Mouse (Mus musculus) hindlimb bud, embryonic 11.5 days (tissue): ENCODE measurements at regions not wholly inside any gene's neighbourhood (a gene's known extent, or its start where the extent isn't known, plus 50 kb on each side); places are given as distances from the start of the nearest gene placed in this dataset.

Experiments used
- DNase-seq: peaks from one replicate; pipeline ENCODE4 v3.0.0-alpha.2; 2012; ENCODE audit warnings: low read depth, low spot score; ENCODE audit errors: extremely low spot score

GRCm38 (mm10) chr6:94915842-94916620, 201.0 kb upstream of the Kbtbd8 start:
- no peak for DNase-seq

DNA sequence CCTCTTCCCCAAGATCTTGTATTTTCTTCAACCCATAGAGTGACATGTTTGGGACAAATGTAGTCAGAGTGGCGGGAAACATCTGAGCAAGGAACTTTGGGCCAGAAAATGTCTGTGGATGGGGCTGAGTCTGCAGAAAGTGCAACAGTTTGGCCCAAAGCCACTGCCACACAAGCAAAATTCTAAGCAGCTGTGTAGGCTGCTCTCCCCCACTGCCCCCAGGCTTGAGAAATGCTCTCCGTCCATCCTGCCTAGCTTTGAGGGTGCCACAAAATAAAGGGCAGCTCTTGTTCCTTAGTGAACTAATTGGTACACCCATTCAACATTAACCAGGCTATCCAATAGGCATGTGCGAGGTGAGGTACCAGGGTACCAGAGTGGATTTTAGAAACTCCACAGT, 205.2 kb upstream of the Kbtbd8 start:
- DNase-seq = no peak

DNA sequence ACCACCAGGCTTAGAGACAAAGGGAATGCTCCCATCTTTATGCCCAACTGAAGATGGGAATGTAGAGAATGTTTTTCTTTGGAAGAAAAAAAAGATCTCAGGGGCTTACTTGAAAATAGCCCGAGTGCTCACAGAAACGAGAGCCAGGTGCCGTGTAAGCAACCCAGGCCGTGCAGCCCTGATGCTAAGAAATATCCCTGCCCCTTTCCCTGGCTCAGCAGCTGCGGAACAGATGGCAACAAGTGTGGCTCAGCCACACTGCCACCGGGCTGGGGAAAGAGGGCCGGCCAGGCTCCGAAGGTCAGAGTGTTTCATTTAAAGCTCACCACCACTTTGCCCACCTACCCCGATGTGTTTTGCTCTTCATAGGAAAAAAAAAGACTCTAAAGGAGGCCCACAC, 205.7 kb upstream of the Kbtbd8 start:
- peak; percentile 31 for DNase-seq

DNA sequence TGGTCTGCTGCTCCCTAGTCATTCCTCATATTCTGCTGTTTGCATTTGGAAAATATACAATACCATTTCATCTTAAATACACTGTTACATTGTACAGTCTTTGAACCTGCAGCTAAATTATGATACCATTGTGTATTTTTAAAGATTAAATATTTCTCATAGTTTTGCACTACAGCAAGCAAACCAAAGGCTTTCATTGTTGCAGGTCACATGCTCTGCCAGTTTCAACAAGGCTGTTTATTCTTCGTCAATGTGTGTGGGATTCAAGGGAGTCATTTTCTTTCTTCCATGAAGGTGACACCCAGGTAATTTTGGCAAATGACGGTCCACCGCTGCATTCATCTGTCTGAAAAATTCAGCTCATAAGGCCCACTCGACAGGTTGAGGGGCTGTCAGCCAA, 200.9 kb upstream of the Lrig1 start:
- no peak for DNase-seq

DNA sequence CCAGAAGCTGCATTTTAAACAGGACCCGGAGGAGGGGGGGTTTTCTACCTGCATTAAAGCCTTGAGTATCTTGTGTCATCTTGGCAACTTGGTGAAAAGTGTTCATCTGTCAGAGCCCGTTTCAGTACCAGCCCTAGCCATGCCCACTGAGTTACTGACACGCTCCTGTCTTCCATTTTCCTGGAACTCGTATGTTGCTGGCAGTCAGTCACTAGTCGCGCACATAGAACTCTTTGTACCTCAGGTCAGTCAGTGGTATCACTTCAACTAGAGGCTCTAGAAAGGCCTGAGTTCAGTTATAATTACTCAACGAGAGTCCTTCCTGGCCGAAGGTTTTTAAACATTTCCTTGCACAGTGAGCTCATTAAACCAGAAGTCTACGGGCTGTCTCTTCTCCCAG, 198.9 kb upstream of the Lrig1 start:
- no peak for DNase-seq

DNA sequence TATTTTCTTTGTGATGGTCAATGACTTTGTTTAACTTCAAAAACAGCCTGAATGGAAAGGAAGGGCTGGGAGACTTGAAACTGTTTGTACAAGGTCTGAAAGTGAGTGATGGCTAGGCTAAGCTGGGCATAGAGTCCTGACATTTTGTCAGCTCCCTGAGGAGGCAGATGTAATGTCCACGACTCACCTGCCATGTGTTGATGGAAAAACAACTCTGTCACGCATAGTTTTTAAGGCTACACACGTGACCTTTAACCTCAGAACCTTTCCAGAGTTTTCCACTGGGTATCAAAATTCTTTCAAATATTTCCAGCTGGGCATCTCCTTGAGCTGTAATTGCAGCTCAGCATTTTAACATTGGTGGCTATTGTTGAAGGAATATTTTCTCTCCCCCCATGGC, 190.2 kb upstream of the Lrig1 start:
- DNase-seq = no peak

GRCm38 (mm10) chr6:94889271-94889670, 189.3 kb upstream of the Lrig1 start:
- no peak for DNase-seq

- DNase-seq = no peak
These were observed 181.2 kb upstream of the Lrig1 start for GRCm38 (mm10) chr6:94881139-94881538.

- DNase-seq = no peak
These were observed 175.9 kb upstream of the Lrig1 start for GRCm38 (mm10) chr6:94875841-94876240.

GRCm38 (mm10) chr6:94875065-94875464, 175.1 kb upstream of the Lrig1 start:
- DNase-seq = no peak

DNA sequence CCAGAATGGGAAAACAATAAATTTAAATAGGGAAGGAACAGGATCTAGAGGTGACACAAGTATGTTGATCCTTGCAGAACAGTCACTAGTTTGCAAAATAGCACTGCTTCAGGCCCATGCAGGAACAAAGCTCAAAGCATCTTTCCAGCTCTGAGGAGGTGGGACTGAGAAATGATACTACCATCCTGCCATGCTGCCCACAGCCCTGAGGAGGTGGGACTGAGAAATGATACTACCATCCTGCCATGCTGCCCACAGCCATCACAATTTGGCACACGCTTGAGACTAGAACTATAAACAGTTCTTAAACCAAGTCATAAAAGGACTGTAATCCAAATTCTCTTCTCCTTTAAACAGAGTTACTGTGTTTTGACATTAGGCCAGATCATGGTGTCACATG, 174.5 kb upstream of the Lrig1 start:
- no peak for DNase-seq

- no peak for DNase-seq
These were observed 168.0 kb upstream of the Lrig1 start for GRCm38 (mm10) chr6:94867952-94868351.

GRCm38 (mm10) chr6:94865498-94865897, 165.5 kb upstream of the Lrig1 start:
- no peak for DNase-seq

GRCm38 (mm10) chr6:94858121-94858621, 158.2 kb upstream of the Lrig1 start:
- no peak for DNase-seq

DNA sequence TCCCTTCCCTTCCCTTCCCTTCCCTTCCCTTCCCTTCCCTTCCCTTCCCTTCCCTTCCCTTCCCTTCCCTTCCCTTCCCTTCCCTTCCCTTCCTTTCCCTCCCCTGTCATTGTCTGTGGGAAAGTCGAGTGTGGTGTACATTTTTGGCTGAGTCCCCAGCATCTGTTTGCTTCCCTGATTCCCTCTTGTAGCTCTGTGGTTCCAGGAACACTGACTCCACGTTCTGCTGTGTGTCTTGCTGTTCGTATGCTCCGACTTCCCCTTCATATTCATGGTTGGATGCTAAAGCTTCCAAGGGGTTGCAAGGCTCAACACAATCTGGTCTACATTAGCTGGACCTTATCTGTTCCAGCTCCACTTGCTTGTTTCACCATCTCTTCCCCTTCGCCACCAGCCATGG, 150.2 kb upstream of the Lrig1 start:
- no peak for DNase-seq

DNA sequence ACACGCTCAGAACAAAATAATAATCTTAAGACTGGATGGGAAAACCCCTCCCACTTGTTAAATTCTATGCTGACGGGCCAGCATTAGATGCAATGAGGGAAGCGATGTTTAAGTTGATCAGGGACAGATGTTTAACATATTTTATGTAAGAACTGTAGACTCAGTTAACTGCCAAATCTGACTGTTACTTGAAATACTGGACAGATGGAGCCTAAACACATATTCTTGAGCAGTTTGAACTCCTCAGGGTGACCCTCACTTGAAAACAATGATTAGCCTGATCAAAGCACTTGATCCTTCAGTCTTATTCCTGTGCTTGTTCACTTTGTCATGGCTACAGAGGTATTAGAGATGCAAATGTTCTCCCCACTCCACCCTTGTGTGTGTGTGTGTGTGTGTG, 149.6 kb upstream of the Lrig1 start:
- no peak for DNase-seq

GRCm38 (mm10) chr6:94848437-94848836, 148.5 kb upstream of the Lrig1 start:
- DNase-seq = no peak

GRCm38 (mm10) chr6:94845821-94846220, 145.9 kb upstream of the Lrig1 start:
- DNase-seq = no peak

- DNase-seq = no peak
These were observed 142.9 kb upstream of the Lrig1 start for GRCm38 (mm10) chr6:94842856-94843255.

GRCm38 (mm10) chr6:94841881-94842280, 141.9 kb upstream of the Lrig1 start:
- DNase-seq = no peak

DNA sequence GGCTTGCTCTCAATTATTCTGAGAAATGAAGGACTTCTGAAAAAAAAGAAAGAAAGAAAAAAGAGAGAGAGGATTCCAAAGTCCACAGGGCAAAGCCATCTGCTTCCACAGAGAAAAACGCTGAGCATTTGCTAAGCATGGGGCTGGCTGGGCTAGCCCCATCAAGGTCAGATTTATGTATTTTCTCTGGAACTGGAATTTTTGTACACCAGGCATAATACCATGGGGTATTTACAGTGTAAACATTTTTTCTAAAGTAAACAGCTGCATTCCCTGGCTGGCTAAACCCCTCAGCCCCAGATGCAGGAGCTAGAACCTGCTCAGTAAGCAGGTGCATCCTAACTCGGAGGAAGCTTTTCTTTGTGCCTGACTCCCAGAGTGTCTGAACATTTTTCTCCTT, 135.8 kb upstream of the Lrig1 start:
- no peak for DNase-seq

GRCm38 (mm10) chr6:94834551-94834950, 134.6 kb upstream of the Lrig1 start:
- DNase-seq = no peak

- no peak for DNase-seq
These were observed 130.8 kb upstream of the Lrig1 start for GRCm38 (mm10) chr6:94830801-94831200.
